Mouse (Mus musculus) midbrain, embryonic 10.5 days (tissue): Measurements from ENCODE around the gene Hba-a1. TPM values are rescaled to one million over a fixed set of nuclear protein-coding genes. Genes with fewer than 3 reads are reported as not detected.

ENCODE experiments used
- DNase-seq: peaks from one replicate; pipeline ENCODE4 v3.0.0-alpha.2; 2017; ENCODE audit warnings: low spot score
- H3K27ac ChIP-seq: fragments of 300-500 bp; sonication (generic); replicated peaks from 2 replicates; pipeline ENCODE4 v1.5.1; 2016; ENCODE audit warnings: mild to moderate bottlenecking
- H3K27me3 ChIP-seq: fragments of 300-500 bp; sonication (generic); 2 replicates; pipeline ENCODE4 v1.6.1; 2016; ENCODE audit warnings: low read depth, mild to moderate bottlenecking; ENCODE audit not compliant: poor library complexity, severe bottlenecking
- H3K36me3 ChIP-seq: fragments of 300-500 bp; sonication (generic); 2 replicates; pipeline ENCODE4 v1.6.1; 2016; ENCODE audit warnings: mild to moderate bottlenecking, moderate library complexity
- H3K4me1 ChIP-seq: fragments of 300-500 bp; sonication (generic); 2 replicates; pipeline ENCODE4 v1.6.1; 2016
- H3K4me3 ChIP-seq: fragments of 300-500 bp; sonication (generic); 2 replicates; pipeline ENCODE4 v1.5.1; 2016; ENCODE audit warnings: mild to moderate bottlenecking, moderate library complexity
- H3K9me3 ChIP-seq: fragments of 300-500 bp; sonication (generic); replicated peaks from 2 replicates; pipeline ENCODE4 v1.6.1; 2016; ENCODE audit warnings: mild to moderate bottlenecking
- WGBS: fragments of 180-500 bp; shearing (Covaris S2); methylation state at CpG from one replicate; pipeline ENCODE4 v1.1.7; 2016; 5-methylcytosine and 5-hydroxymethylcytosine counted together
- polyA plus RNA-seq: library from polyadenylated mRNA; unstranded; fragments of >200 nt; fragmentation: Nextera tagmentation; extraction: Ambion mirVana; gene quantifications from 2 replicates; pipeline ENCODE4 v1.2.1, GENCODE M21; 2016

Hba-a1 gene
- polyA plus RNA-seq, 1 experiment from 2014 or later, result 2,239 TPM

DNA sequence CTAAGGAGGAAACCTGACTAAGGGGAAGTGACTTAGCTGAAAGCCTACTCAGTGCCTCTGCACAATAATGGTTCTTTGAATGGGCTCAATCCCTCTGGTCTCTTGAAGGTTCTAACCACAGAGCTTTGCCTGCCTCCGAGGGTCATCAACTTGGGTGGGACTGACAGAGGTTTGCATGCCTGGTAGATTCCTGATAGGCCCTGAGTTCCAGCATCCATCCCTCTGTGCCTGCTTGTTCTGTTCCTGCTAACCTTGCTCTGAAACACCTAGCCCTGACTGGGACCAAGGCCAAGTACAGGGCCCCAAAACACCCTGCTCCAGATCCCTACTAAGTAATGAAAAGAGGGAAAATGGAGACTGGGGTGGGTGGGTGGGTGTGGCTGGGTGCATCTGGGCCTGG is 20.1 kb downstream of the Hba-a1 start:
- no peaks in the 10 kb centered on the region for H3K36me3 ChIP-seq
- H3K27me3 ChIP-seq, result peaks cover 18% of the 10 kb centered on the region
- H3K27ac ChIP-seq, result no peak overlapping the region
- no peaks in the 10 kb centered on the region for H3K9me3 ChIP-seq
- no peak overlapping the region for H3K4me3 ChIP-seq
- no peak for DNase-seq
- H3K4me1 ChIP-seq, result peaks cover 10% of the 10 kb centered on the region
- 80% methylated on average over 1 of the region's 1 CpGs for WGBS

DNA sequence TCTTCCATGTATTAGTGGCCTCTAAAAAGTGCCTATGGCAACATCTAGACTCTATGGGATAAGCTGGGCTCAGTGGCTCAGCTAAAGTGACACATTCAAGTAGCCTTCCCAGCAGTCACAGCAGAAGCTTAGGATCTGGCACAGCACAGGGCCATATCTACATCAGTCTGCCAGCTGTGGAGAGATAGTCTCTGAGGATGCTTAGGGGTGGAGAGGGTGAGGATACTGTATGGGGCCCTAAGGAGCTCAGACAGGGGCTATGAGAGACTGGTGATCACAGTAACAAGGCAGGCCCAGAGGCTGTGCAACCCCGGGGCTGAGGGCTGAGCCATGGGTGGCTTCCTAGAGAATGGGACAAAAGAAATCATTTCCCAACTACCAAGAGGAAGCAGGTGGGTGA is 23.7 kb downstream of the Hba-a1 start:
- WGBS, result 80% methylated on average over 1 of the region's 1 CpGs
- no peaks in the 10 kb centered on the region for H3K9me3 ChIP-seq
- H3K4me1 ChIP-seq, result peaks cover 20% of the 10 kb centered on the region
- H3K4me3 ChIP-seq, result no peak overlapping the region
- no peak overlapping the region for H3K27ac ChIP-seq
- H3K27me3 ChIP-seq, result no peaks in the 10 kb centered on the region; the same call in 1 of the 2 replicates
- no peaks in the 10 kb centered on the region for H3K36me3 ChIP-seq
- no peak for DNase-seq

DNA sequence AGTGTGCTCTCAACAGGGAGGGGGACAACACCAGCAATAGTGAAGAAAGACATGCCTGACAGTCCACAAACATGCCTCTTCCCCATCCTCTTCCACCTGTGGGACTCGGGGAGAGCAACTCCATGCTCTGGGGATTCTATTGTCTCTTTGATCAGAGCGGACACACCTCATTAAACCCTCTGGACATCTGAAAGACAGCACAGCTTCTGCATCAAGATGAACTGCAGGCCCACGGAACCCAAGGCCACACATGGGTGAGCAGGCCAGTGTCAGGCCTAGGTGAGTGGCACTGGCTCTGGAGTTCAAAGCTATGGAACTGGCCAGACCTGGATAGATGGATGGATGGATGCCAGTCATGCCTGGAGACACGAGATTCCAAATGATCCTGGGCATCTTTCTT is 26.1 kb downstream of the Hba-a1 start:
- no peaks in the 10 kb centered on the region for H3K36me3 ChIP-seq
- no peak for DNase-seq
- H3K4me1 ChIP-seq, result peaks cover 20% of the 10 kb centered on the region
- no peaks in the 10 kb centered on the region for H3K27me3 ChIP-seq
- no peak overlapping the region for H3K4me3 ChIP-seq
- no peak overlapping the region for H3K27ac ChIP-seq
- WGBS, result 45% methylated on average over 4 of the region's 4 CpGs
- no peaks in the 10 kb centered on the region for H3K9me3 ChIP-seq

DNA sequence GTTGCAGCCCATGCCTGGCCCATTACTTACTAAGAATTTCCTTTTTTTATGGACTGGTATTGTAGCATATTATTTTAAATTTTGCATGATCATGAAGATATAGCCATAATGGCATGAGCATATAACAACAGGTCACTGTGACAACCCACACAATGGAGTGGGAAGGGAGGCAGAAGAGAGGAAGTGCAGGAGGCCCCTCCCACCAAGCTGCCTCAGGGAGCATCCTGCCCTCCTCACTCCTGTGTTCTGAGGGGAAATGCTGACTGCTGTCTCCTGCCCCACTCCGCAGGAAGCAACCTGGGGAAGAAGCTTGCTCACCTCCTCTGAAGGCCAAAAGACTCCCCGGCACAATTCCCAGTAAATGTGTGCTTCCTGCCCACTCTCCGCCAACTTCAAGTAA is 26.6 kb downstream of the Hba-a1 start:
- H3K4me1 ChIP-seq, result peaks cover 20% of the 10 kb centered on the region
- no peak for DNase-seq
- H3K9me3 ChIP-seq, result no peaks in the 10 kb centered on the region
- no peaks in the 10 kb centered on the region for H3K36me3 ChIP-seq
- 74% methylated on average over 3 of the region's 3 CpGs for WGBS
- H3K27ac ChIP-seq, result no peak overlapping the region
- no peak overlapping the region for H3K4me3 ChIP-seq
- H3K27me3 ChIP-seq, result no peaks in the 10 kb centered on the region

DNA sequence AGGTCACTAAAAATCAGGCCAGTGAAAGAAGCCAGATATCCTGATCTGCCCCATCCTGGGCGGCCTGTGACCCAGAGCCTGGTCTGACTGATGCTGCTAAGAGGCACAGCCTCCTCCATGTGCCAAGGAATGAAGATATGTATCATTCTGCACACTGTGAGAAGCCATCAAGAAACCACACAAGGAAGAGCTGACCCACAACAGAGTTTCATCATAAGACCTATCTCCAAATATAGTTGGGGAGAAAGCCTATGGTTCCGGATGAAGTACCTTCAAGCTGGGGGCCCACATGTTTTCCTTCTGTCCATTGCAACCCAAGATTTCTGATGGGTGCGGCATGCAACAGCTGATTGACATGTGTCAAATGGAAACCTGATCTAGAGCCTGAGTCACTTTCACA is 32.7 kb downstream of the Hba-a1 start:
- H3K36me3 ChIP-seq, result no peaks in the 10 kb centered on the region
- no peak for DNase-seq
- 85% methylated on average over 3 of the region's 3 CpGs for WGBS
- H3K27me3 ChIP-seq, result no peaks in the 10 kb centered on the region
- no peak overlapping the region for H3K4me3 ChIP-seq
- H3K9me3 ChIP-seq, result no peaks in the 10 kb centered on the region
- peaks cover 6% of the 10 kb centered on the region; the same call in 1 of the 2 replicates for H3K4me1 ChIP-seq
- H3K27ac ChIP-seq, result no peak overlapping the region

DNA sequence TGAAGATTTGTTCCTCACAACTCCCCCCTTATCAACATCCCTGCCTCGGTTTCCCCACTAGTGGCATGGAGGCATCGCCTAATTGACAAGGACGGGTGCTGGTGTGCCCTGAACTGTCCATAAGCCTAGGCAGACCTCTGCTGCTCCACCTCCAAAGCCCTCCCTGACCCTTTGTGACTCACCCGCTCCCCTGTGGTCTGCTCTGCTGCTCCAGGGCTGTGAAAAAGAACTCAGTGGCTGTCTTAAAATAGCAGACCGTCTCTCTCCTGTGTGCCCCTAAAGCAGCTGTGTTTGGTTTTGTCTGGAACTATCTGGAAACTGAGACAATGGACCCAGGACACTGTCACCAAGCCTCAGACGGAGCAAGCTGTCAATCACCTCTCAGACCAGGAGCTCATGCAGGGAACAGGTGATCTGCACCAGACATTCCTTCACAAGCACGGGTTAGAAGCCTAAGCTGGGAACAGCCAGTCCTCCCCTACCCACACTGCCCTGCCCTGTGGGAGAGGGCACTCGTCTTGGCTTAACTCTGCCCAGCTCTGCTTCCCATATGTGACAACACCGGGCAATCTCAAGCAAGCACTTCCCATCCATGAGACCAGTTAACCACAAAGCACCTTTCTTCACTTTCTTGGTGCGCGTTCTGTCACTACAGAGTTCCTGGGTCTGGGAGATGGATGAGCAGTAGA is 37.3 kb downstream of the Hba-a1 start:
- Histone ChIP-seq H3K27ac (no peak overlapping the region), H3K4me1 (peaks cover 14% of the 10 kb centered on the region), H3K36me3 (no peaks in the 10 kb centered on the region), H3K9me3 (no peaks in the 10 kb centered on the region), H3K27me3 (no peaks in the 10 kb centered on the region), H3K4me3 (no peak overlapping the region)
- 69% methylated on average over 11 of the region's 11 CpGs for WGBS
- no peak for DNase-seq

DNA sequence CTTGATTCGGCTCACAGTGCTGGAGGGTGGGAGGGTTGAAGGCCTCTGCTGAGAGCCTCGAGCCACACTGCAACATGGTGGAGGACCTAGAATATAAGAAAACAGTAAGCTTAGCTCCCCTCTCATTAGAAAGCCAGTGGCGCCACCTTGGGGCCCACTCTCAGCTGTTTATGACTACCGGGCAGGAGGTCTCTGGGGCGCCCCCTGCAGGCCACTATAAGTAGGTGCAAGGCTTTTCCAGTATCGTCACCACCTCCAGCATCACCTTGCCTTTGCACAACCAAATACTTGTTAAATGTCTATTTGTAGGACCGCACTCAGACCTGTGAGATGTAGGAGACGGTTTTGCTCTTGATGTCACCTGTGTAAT is 37.9 kb downstream of the Hba-a1 start:
- H3K27ac ChIP-seq, result no peak overlapping the region
- WGBS, result 39% methylated on average over 8 of the region's 8 CpGs

DNA sequence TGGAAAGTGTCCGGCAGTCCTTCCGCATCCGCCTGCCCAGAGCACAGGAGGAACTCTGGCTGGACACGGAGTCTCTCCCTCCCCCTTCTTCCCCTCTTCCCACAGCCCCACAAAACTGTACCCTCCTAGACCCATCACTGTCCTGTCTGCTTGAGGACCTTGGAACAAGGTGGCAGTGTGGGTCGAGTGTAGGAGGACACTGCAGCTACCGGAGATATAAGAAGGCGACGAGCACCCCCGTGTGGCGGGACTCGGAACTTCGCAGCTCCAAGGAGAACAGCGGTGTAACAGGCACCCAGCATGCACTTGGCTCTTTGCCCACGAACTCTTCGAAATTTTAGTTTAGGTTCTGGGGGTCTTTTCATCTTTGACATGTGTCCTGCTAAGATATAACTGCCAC is 41.3 kb downstream of the Hba-a1 start:
- Histone ChIP-seq H3K36me3 (no peaks in the 10 kb centered on the region), H3K27ac (no peak overlapping the region), H3K4me1 (peaks cover 14% of the 10 kb centered on the region), H3K4me3 (peak overlapping the region; percentile 28), H3K27me3 (no peaks in the 10 kb centered on the region), H3K9me3 (no peaks in the 10 kb centered on the region)
- 12% methylated on average over 15 of the region's 15 CpGs for WGBS
- peak; percentile 92 for DNase-seq

More for the DNA sequence above, 37.9 kb downstream of the Hba-a1 start:
- H3K4me1 ChIP-seq, result peaks cover 14% of the 10 kb centered on the region
- H3K27me3 ChIP-seq, result no peaks in the 10 kb centered on the region
- H3K9me3 ChIP-seq, result no peaks in the 10 kb centered on the region
- H3K36me3 ChIP-seq, result no peaks in the 10 kb centered on the region
- DNase-seq, result peak; percentile 59
- no peak overlapping the region for H3K4me3 ChIP-seq

DNA sequence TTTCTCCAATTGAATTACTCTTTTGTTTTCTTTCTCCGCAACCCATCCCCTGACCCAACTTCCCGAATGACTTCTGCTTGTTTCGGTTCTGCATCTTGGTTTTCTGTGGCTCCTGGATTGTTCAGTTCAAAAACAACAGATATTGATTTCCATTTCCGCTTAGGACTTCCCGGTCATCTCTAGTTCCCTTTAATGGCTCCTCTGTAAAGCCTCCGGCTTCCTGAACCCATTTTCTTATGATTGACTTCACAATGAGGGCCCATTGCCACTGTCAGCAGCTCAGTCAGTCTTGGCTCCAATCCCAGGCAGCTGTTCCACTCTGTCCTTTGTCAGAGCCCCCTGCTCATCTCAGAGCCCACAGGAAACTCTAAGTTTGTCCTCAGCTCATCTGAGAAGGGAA is 47.8 kb downstream of the Hba-a1 start:
- Histone ChIP-seq H3K4me3 (no peak overlapping the region), H3K9me3 (0 out of 2 replicates have a peak, but pooled peaks cover 3% of the 10 kb centered on the region), H3K36me3 (no peaks in the 10 kb centered on the region), H3K27me3 (no peaks in the 10 kb centered on the region), H3K4me1 (no peaks in the 10 kb centered on the region), H3K27ac (no peak overlapping the region)
- 72% methylated on average over 6 of the region's 6 CpGs for WGBS
- no peak for DNase-seq

DNA sequence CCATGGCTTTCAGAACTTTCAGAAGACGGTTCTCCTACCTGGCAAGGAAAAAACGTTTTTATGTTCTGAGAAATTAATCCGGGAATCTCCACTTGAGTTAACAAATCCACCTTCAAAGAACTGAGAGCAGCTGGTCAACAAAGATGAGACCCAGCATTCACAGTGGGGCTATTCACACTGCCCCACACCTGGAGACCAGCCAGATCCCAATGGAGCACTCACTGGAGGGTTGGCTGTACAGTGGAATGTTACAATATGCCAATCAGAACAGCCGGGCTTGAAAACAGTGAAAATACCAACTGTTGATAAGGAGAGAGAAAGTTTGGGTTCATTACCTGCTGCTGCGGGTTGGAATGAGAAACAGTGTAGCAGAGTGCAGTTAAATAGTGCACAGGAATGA is 48.5 kb downstream of the Hba-a1 start:
- WGBS, result 79% methylated on average over 5 of the region's 5 CpGs
- Histone ChIP-seq H3K36me3 (no peaks in the 10 kb centered on the region), H3K4me1 (no peaks in the 10 kb centered on the region), H3K27ac (no peak overlapping the region), H3K27me3 (no peaks in the 10 kb centered on the region), H3K4me3 (no peak overlapping the region), H3K9me3 (0 out of 2 replicates have a peak, but pooled peaks cover 8% of the 10 kb centered on the region)
- no peak for DNase-seq

DNA sequence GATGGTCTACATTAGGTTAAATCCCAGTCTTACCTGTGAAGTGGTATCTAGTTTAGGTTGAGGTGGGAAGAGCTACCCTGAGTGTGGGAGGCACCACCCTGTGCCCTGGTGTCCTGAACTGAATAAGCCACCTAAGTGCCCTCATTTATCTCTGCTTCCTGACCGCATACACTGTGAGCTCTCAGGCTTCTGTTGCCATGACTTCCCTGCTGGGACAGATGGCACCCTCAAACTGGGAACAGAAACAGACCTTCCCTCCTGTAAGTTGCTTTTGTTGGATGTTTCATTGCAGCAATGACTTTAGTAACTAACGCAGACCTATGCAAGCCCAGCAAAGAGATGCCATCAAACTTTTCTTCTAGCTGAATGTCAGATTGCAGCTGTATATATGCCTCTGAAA is 49.9 kb downstream of the Hba-a1 start:
- H3K27me3 ChIP-seq, result no peaks in the 10 kb centered on the region
- H3K36me3 ChIP-seq, result no peaks in the 10 kb centered on the region
- no peak overlapping the region for H3K27ac ChIP-seq
- no peaks in the 10 kb centered on the region for H3K4me1 ChIP-seq
- 86% methylated on average over 2 of the region's 2 CpGs for WGBS
- H3K9me3 ChIP-seq, result 0 out of 2 replicates have a peak, but pooled peaks cover 12% of the 10 kb centered on the region
- no peak for DNase-seq
- H3K4me3 ChIP-seq, result no peak overlapping the region
